Mouse (Mus musculus) MEL (cell line): ENCODE measurements around the gene Oscp1. TPM values are rescaled to one million over a fixed set of nuclear protein-coding genes. Genes with fewer than 3 reads are reported as not detected.
A peak's percentile ranks its signal among the peaks of the same experiment; 100 is the strongest.

ENCODE experiments used
- DNase-seq: peaks from one replicate; pipeline ENCODE4 v3.0.0; 2011; ENCODE audit warnings: low read depth, low spot score
- H3K27ac ChIP-seq: 2 replicates; pipeline ENCODE4 v1.5.1; 2012; ENCODE audit warnings: low read depth, mild to moderate bottlenecking, control low read depth, low read length, moderate library complexity; ENCODE audit not compliant: control insufficient read depth
- H3K27me3 ChIP-seq, 2 experiments: fragments of 150-350 bp in 1 of 2; sonication (generic) in 1 of 2; 2 replicates each; pipeline ENCODE4 v1.6.1; 2012; ENCODE audit warnings: low read length in 2 of 2, mild to moderate bottlenecking in 2 of 2, improper control_type of control experiment in 1 of 2, moderate library complexity in 1 of 2; ENCODE audit not compliant: insufficient read depth in 2 of 2, control insufficient read depth in 1 of 2
- H3K36me3 ChIP-seq, 2 experiments: 2 replicates each; pipeline ENCODE4 v1.6.1; 2012 to 2014; ENCODE audit warnings: low read length in 2 of 2, improper control_type of control experiment in 1 of 2, inconsistent platforms in 1 of 2, mild to moderate bottlenecking in 1 of 2; ENCODE audit not compliant: insufficient read depth in 2 of 2, control insufficient read depth in 1 of 2
- H3K4me1 ChIP-seq, 2 experiments: fragments of 150-350 bp in 1 of 2; sonication (generic) in 1 of 2; 2 replicates each; pipeline ENCODE4 v1.6.1; 2012; ENCODE audit warnings: low read length in 2 of 2, improper control_type of control experiment in 1 of 2, mild to moderate bottlenecking in 1 of 2; ENCODE audit not compliant: insufficient read depth in 2 of 2, control insufficient read depth in 1 of 2
- H3K4me3 ChIP-seq, 2 experiments: fragments of 150-350 bp in 1 of 2; sonication (generic) in 1 of 2; 2 replicates each; pipeline ENCODE4 v1.5.1; 2012; ENCODE audit warnings: low read depth in 2 of 2, low read length in 2 of 2, mild to moderate bottlenecking in 2 of 2, moderate library complexity in 2 of 2, control low read depth in 1 of 2, improper control_type of control experiment in 1 of 2; ENCODE audit not compliant: control insufficient read depth in 1 of 2, insufficient read depth in 1 of 2
- H3K79me2 ChIP-seq: 2 replicates; pipeline ENCODE4 v1.6.1; 2012; ENCODE audit warnings: mild to moderate bottlenecking, low read length, moderate library complexity; ENCODE audit not compliant: control insufficient read depth, poor library complexity, insufficient read depth
- H3K9ac ChIP-seq: 2 replicates; pipeline ENCODE4 v1.6.1; 2012; ENCODE audit warnings: low read depth, mild to moderate bottlenecking, control low read depth, low read length, moderate library complexity; ENCODE audit not compliant: control insufficient read depth, poor library complexity, severe bottlenecking
- H3K9me3 ChIP-seq: fragments of 150-350 bp; sonication (generic); replicated peaks from 2 replicates; pipeline ENCODE4 v1.6.1; 2012; ENCODE audit warnings: mild to moderate bottlenecking, low read length, improper control_type of control experiment, moderate library complexity; ENCODE audit not compliant: insufficient read depth
- CHD1 ChIP-seq: IDR thresholded peaks from 2 replicates; pipeline ENCODE4 v1.6.1; 2012; ENCODE audit warnings: low read depth, mild to moderate bottlenecking, inconsistent platforms, low read length, improper control_type of control experiment
- CHD2 ChIP-seq: IDR thresholded peaks from 2 replicates; pipeline ENCODE4 v1.6.1; 2011; ENCODE audit warnings: low read length, improper control_type of control experiment
- ELF1 ChIP-seq: IDR thresholded peaks from 2 replicates; pipeline ENCODE4 v1.6.1; 2014; ENCODE audit warnings: low read depth, mild to moderate bottlenecking, inconsistent platforms, low read length, improper control_type of control experiment, moderate library complexity
- EP300 ChIP-seq, 2 experiments: IDR thresholded peaks; 2 replicates each; pipeline ENCODE4 v1.6.1; 2011; ENCODE audit warnings: improper control_type of control experiment in 2 of 2, low read length in 2 of 2, low read depth in 1 of 2, mild to moderate bottlenecking in 1 of 2
- GATA1 ChIP-seq: IDR thresholded peaks from 2 replicates; pipeline ENCODE4 v1.6.1; 2011; ENCODE audit warnings: low read depth, low read length, improper control_type of control experiment
- JUND ChIP-seq: IDR thresholded peaks from 2 replicates; pipeline ENCODE4 v1.6.1; 2011; ENCODE audit warnings: low read depth, mild to moderate bottlenecking, improper control_type of control experiment, low read length
- MAZ ChIP-seq: IDR thresholded peaks from 2 replicates; pipeline ENCODE4 v1.6.1; 2012; ENCODE audit warnings: low read depth, mild to moderate bottlenecking, inconsistent platforms, low read length, improper control_type of control experiment
- MYC ChIP-seq: IDR thresholded peaks from 2 replicates; pipeline ENCODE4 v1.6.1; 2011; ENCODE audit warnings: low read depth, mild to moderate bottlenecking, low read length, improper control_type of control experiment, moderate library complexity
- NELFE ChIP-seq: IDR thresholded peaks from 2 replicates; pipeline ENCODE4 v1.6.1; 2011; ENCODE audit warnings: low read depth, low read length, improper control_type of control experiment
- POLR2AphosphoS2 ChIP-seq: IDR thresholded peaks from 2 replicates; pipeline ENCODE4 v1.6.1; 2011; ENCODE audit warnings: low read length, improper control_type of control experiment
- POLR2AphosphoS5 ChIP-seq: IDR thresholded peaks from 2 replicates; pipeline ENCODE4 v1.6.1; 2012; ENCODE audit warnings: low read depth, borderline replicate concordance, mild to moderate bottlenecking, inconsistent platforms, low read length, moderate library complexity, mixed read lengths
- RCOR1 ChIP-seq: IDR thresholded peaks from 2 replicates; pipeline ENCODE4 v1.6.1; 2012; ENCODE audit warnings: low read depth, mild to moderate bottlenecking, inconsistent platforms, low read length, improper control_type of control experiment
- SIN3A ChIP-seq: IDR thresholded peaks from 2 replicates; pipeline ENCODE4 v1.6.1; 2012; ENCODE audit warnings: low read length, improper control_type of control experiment, inconsistent platforms
- TAL1 ChIP-seq: IDR thresholded peaks from 2 replicates; pipeline ENCODE4 v1.6.1; 2012; ENCODE audit warnings: mild to moderate bottlenecking, inconsistent platforms, low read length, moderate library complexity, mixed read lengths
- TBP ChIP-seq: IDR thresholded peaks from 2 replicates; pipeline ENCODE4 v1.8.0; 2011; ENCODE audit warnings: low read depth, low read length, improper control_type of control experiment
- TCF12 ChIP-seq: IDR thresholded peaks from 2 replicates; pipeline ENCODE4 v1.6.1; 2014; ENCODE audit warnings: low read depth, mild to moderate bottlenecking, inconsistent platforms, low read length, improper control_type of control experiment, moderate library complexity
- UBTF ChIP-seq: IDR thresholded peaks from 2 replicates; pipeline ENCODE4 v1.6.1; 2012; ENCODE audit warnings: low read depth, mild to moderate bottlenecking, inconsistent platforms, low read length, improper control_type of control experiment, moderate library complexity, borderline replicate concordance; ENCODE audit not compliant: insufficient read depth
- USF1 ChIP-seq: IDR thresholded peaks from 2 replicates; pipeline ENCODE4 v1.6.1; 2014; ENCODE audit warnings: low read depth, mild to moderate bottlenecking, inconsistent platforms, low read length, improper control_type of control experiment, moderate library complexity
- ZMIZ1 ChIP-seq: IDR thresholded peaks from 2 replicates; pipeline ENCODE4 v1.6.1; 2012; ENCODE audit warnings: low read depth, mild to moderate bottlenecking, inconsistent platforms, low read length, improper control_type of control experiment, moderate library complexity
- polyA plus RNA-seq, 2 experiments: library from polyadenylated mRNA; stranded (reverse) in 1 of 2; unstranded in 1 of 2; fragments of >175 nt in 1 of 2; fragments of >200 nt in 1 of 2; gene quantifications; 2 replicates each; pipeline versions ENCODE4 v1.2.1 to v1.2.4; 2012; ENCODE audit warnings: low replicate concordance in 2 of 2, low read depth in 1 of 2; ENCODE audit not compliant: insufficient read length in 2 of 2, insufficient read depth in 1 of 2, missing spikeins in 1 of 2
- total RNA-seq: library from RNA; depleted of rRNA; stranded (reverse); fragments of 300-350 nt; gene quantifications from 2 replicates; pipeline ENCODE4 v1.2.3, GENCODE M21; 2012

The Oscp1 gene
- total and polyA plus RNA-seq, 3 experiments, result 5.7 to 7.6 TPM; not detected in 1

GRCm38 (mm10) chr4:126027980-126028379, 30.4 kb upstream of the Oscp1 start (continued):
- TF ChIP-seq NELFE (no peak), TAL1 (peak; percentile 88)

- TF ChIP-seq RCOR1 (peak; percentile 95), TBP (no peak), UBTF (no peak), TAL1 (no peak), GATA1 (peak; percentile 65), TCF12 (0 out of 2 replicates have a peak, but pooled peaks have one; percentile 23), SIN3A (0 out of 2 replicates have a peak, but pooled peaks have one; percentile 24), EP300 (IDR thresholded peaks at IDR 0.05; ENCODE audit: low read depth in 1 of 2, low read length in 2 of 2) (peak; percentile 44 to 56; a peak in 3 of 4 replicates)
- no peaks in the 10 kb centered on the region for H3K27me3 ChIP-seq
Observed at GRCm38 (mm10) chr4:126029042-126029441, 29.3 kb upstream of the Oscp1 start.

GRCm38 (mm10) chr4:126030705-126031104, 27.7 kb upstream of the Oscp1 start:
- Histone ChIP-seq H3K36me3 (peaks cover 0 to 16% of the 10 kb centered on the region in 2 experiments; a peak in 2 of 4 replicates), H3K9me3 (no peaks in the 10 kb centered on the region), H3K4me1 (peaks cover 9 to 30% of the 10 kb centered on the region in 2 experiments), H3K9ac (no peak overlapping the region), H3K4me3 (no peak overlapping the region), H3K27me3 (no peaks in the 10 kb centered on the region), H3K27ac (no peak overlapping the region), H3K79me2 (no peaks in the 10 kb centered on the region)
- DNase-seq, result peak; percentile 61
- no peak for TF ChIP-seq POLR2AphosphoS5
- no peak for TF ChIP-seq NELFE
- no peak for TF ChIP-seq ZMIZ1
- no peak for TF ChIP-seq TBP
- no peak for TF ChIP-seq JUND
- no peak for TF ChIP-seq GATA1
- no peak for TF ChIP-seq CHD1
- TF ChIP-seq ELF1, result no peak
- no peak for TF ChIP-seq MAZ
- TF ChIP-seq POLR2AphosphoS2, result no peak
- TF ChIP-seq TAL1, result no peak
- no peak for TF ChIP-seq CHD2
- no peak; a peak in 1 of 4 replicates for TF ChIP-seq EP300 (IDR thresholded peaks at IDR 0.05; ENCODE audit: low read depth in 1 of 2, low read length in 2 of 2)
- no peak for TF ChIP-seq MYC
- no peak for TF ChIP-seq USF1

More at GRCm38 (mm10) chr4:126029042-126029441, 29.3 kb upstream of the Oscp1 start:
- H3K4me3 ChIP-seq, result no peak overlapping the region
- H3K27ac ChIP-seq, result no peak overlapping the region
- peaks cover 12 to 38% of the 10 kb centered on the region in 2 experiments for H3K4me1 ChIP-seq
- H3K9me3 ChIP-seq, result no peaks in the 10 kb centered on the region
- H3K79me2 ChIP-seq, result no peaks in the 10 kb centered on the region
- peak; percentile 32 for DNase-seq
- no peak overlapping the region for H3K9ac ChIP-seq
- peaks cover 0 to 20% of the 10 kb centered on the region in 2 experiments; a peak in 2 of 4 replicates for H3K36me3 ChIP-seq
